Mouse (Mus musculus) cortical plate, adult 2 months (tissue): ENCODE measurements around the gene Trmt11.
"Not testable (repeated sequence)": the region's sequence is repeated elsewhere in the genome, so short reads cannot be mapped to it uniquely, and the experiment has no call there.

Source experiments
- CTCF ChIP-seq: fragments of 200-500 bp; IDR thresholded peaks from 2 replicates; pipeline ENCODE4 v1.5.1; 2011; ENCODE audit warnings: mild to moderate bottlenecking, control low read depth, low read length; ENCODE audit not compliant: insufficient read depth; ENCODE audit errors: extremely low read depth
- POLR2A ChIP-seq: fragments of 200-500 bp; IDR thresholded peaks from 2 replicates; pipeline ENCODE4 v1.6.1; 2011; ENCODE audit warnings: mild to moderate bottlenecking, low read length, control low read depth; ENCODE audit not compliant: insufficient read depth; ENCODE audit errors: extremely low read depth

- not testable (repeated sequence) for TF ChIP-seq POLR2A, CTCF
These were observed 27.9 kb upstream of the Trmt11 start for GRCm38 (mm10) chr10:30628444-30628843.
